Mouse (Mus musculus): Measurements from ENCODE around the gene Trim30a. TPM values are rescaled to one million over a fixed set of nuclear protein-coding genes. Genes with fewer than 3 reads are reported as not detected.

The Trim30a gene
- polyA plus RNA-seq, 1 experiment: not detected

DNA sequence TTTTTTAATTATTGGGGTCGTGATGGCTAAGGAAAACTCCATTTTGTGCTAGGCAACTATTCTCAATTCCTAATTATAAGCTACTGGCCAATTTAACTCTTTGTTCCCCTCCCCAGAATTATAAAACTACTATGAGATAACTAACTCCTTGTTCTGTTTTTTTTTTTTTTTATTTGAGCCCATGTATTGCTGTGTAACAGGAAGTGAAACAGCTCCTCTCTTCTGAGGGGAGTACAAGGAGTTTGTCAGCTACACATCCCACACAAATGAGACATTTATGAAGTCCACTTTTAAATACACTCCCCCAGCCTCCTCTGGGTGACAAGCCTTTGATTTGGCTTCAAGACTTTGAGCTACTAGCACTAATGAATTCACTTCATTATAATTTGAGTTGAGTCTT is 66.5 kb downstream of the Trim30a start:
- Histone ChIP-seq H3K27ac (ENCODE audit: insufficient read depth, low read depth, low read length) (no peak overlapping the region), H3K4me3 (ENCODE audit: insufficient read depth, low read depth, low read length) (no peak overlapping the region), H3K4me1 (ENCODE audit: control insufficient read depth, insufficient read depth, low read length) (no peaks in the 10 kb centered on the region)
- no peak for TF ChIP-seq CTCF (IDR thresholded peaks at IDR 0.05; ENCODE audit: insufficient read depth, low read depth, low read length)
- TF ChIP-seq POLR2A (IDR thresholded peaks at IDR 0.05; ENCODE audit: insufficient read depth, low read depth, low read length): no peak
- WGBS: 15% methylated on average over 1 of the region's 1 CpGs

DNA sequence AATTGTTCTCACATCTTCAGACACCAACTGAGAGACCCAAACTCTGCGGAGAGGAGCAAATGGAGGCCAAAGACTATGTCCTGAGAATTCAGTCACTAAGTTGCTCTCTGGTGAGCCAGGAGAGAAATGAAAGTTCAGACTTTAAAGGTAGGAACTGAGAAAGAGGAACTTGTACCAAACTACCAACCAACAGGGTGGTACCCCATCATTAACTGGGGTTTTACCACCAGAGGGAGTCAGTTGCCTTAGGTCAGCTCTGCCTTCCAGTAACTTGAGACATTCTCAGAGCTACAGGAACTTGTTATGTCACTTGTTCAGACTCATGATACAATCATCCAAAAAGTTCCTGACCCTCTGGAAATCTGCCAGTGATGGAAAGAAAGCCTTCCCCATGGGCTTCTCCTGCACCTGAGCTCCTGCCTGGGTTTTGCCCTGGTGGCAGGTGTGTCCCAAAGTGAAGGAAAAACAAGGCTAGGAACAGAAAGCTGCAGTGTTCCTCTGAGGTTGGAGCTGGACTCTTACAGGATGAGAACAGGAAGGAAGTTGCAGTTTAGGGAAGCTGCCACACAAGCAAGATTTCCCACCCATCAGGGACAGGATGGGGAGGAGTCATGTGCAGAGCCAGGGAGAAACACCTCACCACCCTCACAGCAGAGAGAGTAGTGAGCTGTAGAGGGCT is 95.1 kb downstream of the Trim30a start, which contains the start of gene Trim30b:
Gene Trim30b, minus strand, starts transcription at position 149 of the 679 bp plus-strand sequence.
- Histone ChIP-seq H3K27ac (ENCODE audit: insufficient read depth, low read depth, low read length) (no peak within 1 kb of the TSS), H3K4me1 (ENCODE audit: control insufficient read depth, insufficient read depth, low read length) (no peaks in the 10 kb centered on the region), H3K4me3 (ENCODE audit: insufficient read depth, low read depth, low read length) (no peak within 1 kb of the TSS)
- TF ChIP-seq CTCF (IDR thresholded peaks at IDR 0.05; ENCODE audit: insufficient read depth, low read depth, low read length) (no peak), POLR2A (IDR thresholded peaks at IDR 0.05; ENCODE audit: insufficient read depth, low read depth, low read length) (no peak)
- WGBS: 73% methylated on average over 1 of the region's 1 CpGs

DNA sequence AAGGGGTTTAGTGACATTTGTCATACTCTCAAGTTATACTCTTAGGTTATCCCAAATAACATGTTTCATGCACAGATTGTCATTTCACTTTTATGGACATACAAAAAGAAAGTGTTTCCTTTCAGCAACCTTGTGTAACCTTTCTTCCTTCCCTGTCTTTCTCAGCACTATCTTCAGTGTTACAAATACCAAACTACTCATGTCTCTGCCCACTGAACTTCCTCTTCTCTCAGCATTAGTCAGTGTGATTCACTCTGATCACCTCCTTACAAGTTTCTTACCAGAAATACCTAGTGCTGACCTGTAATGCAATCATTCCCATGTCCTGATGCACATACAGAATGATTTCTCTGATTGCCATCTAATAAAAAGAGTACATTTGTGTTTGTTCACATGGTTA is 98.7 kb downstream of the Trim30a start:
- H3K4me1 ChIP-seq (ENCODE audit: control insufficient read depth, insufficient read depth, low read length): no peaks in the 10 kb centered on the region
- no peak overlapping the region for H3K27ac ChIP-seq (ENCODE audit: insufficient read depth, low read depth, low read length)
- no peak overlapping the region for H3K4me3 ChIP-seq (ENCODE audit: insufficient read depth, low read depth, low read length)
- TF ChIP-seq CTCF (IDR thresholded peaks at IDR 0.05; ENCODE audit: insufficient read depth, low read depth, low read length) (no peak), POLR2A (IDR thresholded peaks at IDR 0.05; ENCODE audit: insufficient read depth, low read depth, low read length) (no peak)

Other genes with a start within 250 kb of the Trim30a start
- not detected in 2 replicates for gene Trim6, start 246.4 kb downstream of the Trim30a start, polyA plus RNA-seq (2012; ENCODE audit: insufficient read depth, insufficient read length, low replicate concordance, missing spikeins)
- gene Trim34a, start 220.7 kb downstream of the Trim30a start, polyA plus RNA-seq (2012; ENCODE audit: insufficient read depth, insufficient read length, low replicate concordance, missing spikeins): not detected in 2 replicates
- gene Trim5, start 177.1 kb downstream of the Trim30a start, polyA plus RNA-seq (2012; ENCODE audit: insufficient read depth, insufficient read length, low replicate concordance, missing spikeins): not detected in 2 replicates
- gene Trim12a, start 149.7 kb downstream of the Trim30a start, polyA plus RNA-seq (2012; ENCODE audit: insufficient read depth, insufficient read length, low replicate concordance, missing spikeins): not detected in 2 replicates
- gene Trim34b, start 135.7 kb downstream of the Trim30a start, polyA plus RNA-seq (2012; ENCODE audit: insufficient read depth, insufficient read length, low replicate concordance, missing spikeins): not detected in 2 replicates
- not detected in 2 replicates for gene Trim12c, start 111.8 kb downstream of the Trim30a start, polyA plus RNA-seq (2012; ENCODE audit: insufficient read depth, insufficient read length, low replicate concordance, missing spikeins)
- gene Trim30b, start 95.3 kb downstream of the Trim30a start, polyA plus RNA-seq (2012; ENCODE audit: insufficient read depth, insufficient read length, low replicate concordance, missing spikeins): not detected in 2 replicates
- not detected in 2 replicates for gene Trim30c, start 64.4 kb downstream of the Trim30a start, polyA plus RNA-seq (2012; ENCODE audit: insufficient read depth, insufficient read length, low replicate concordance, missing spikeins)
- gene Trim30d, start 42.7 kb upstream of the Trim30a start, polyA plus RNA-seq (2012; ENCODE audit: insufficient read depth, insufficient read length, low replicate concordance, missing spikeins): not detected in 2 replicates
- gene Olfr651, start 84.9 kb upstream of the Trim30a start, polyA plus RNA-seq (2012; ENCODE audit: insufficient read depth, insufficient read length, low replicate concordance, missing spikeins): not detected in 2 replicates
- not detected in 2 replicates for gene Olfr652, start 95.7 kb upstream of the Trim30a start, polyA plus RNA-seq (2012; ENCODE audit: insufficient read depth, insufficient read length, low replicate concordance, missing spikeins)
- not detected in 2 replicates for gene Olfr653, start 112.1 kb upstream of the Trim30a start, polyA plus RNA-seq (2012; ENCODE audit: insufficient read depth, insufficient read length, low replicate concordance, missing spikeins)
- gene Olfr654, start 121.8 kb upstream of the Trim30a start, polyA plus RNA-seq (2012; ENCODE audit: insufficient read depth, insufficient read length, low replicate concordance, missing spikeins): not detected in 2 replicates
- not detected in 2 replicates for gene Olfr655, start 136.6 kb upstream of the Trim30a start, polyA plus RNA-seq (2012; ENCODE audit: insufficient read depth, insufficient read length, low replicate concordance, missing spikeins)
- gene Olfr656, start 148.8 kb upstream of the Trim30a start, polyA plus RNA-seq (2012; ENCODE audit: insufficient read depth, insufficient read length, low replicate concordance, missing spikeins): not detected in 2 replicates
- gene Olfr657, start 159.6 kb upstream of the Trim30a start, polyA plus RNA-seq (2012; ENCODE audit: insufficient read depth, insufficient read length, low replicate concordance, missing spikeins): not detected in 2 replicates
- not detected in 2 replicates for gene Olfr658, start 182.1 kb upstream of the Trim30a start, polyA plus RNA-seq (2012; ENCODE audit: insufficient read depth, insufficient read length, low replicate concordance, missing spikeins)
- gene Olfr659, start 201.6 kb upstream of the Trim30a start, polyA plus RNA-seq (2012; ENCODE audit: insufficient read depth, insufficient read length, low replicate concordance, missing spikeins): not detected in 2 replicates
- not detected in 2 replicates for gene Olfr661, start 221.3 kb upstream of the Trim30a start, polyA plus RNA-seq (2012; ENCODE audit: insufficient read depth, insufficient read length, low replicate concordance, missing spikeins)

Data from olfactory bulb, adult 2 months (tissue).